Mouse (Mus musculus) cerebellum, postnatal 25 days (tissue): ENCODE measurements around the gene Eif4g3.

Experiments
- DNase-seq, 2 experiments: peaks; one replicate each; pipeline ENCODE4 v3.0.0; 2021; ENCODE audit warnings: mixed read lengths in 2 of 2

Gene Eif4g3

GRCm38 (mm10) chr4:138064882-138065592, 72.2 kb downstream of the Eif4g3 start:
- no peak for DNase-seq

- DNase-seq, result peak in 1 of 2 experiments; percentile 45
Measured at GRCm38 (mm10) chr4:138065593-138066169, 72.9 kb downstream of the Eif4g3 start.

GRCm38 (mm10) chr4:138066421-138066820, 73.6 kb downstream of the Eif4g3 start:
- no peak for DNase-seq

GRCm38 (mm10) chr4:138067858-138068257, 75.0 kb downstream of the Eif4g3 start:
- DNase-seq, result peak in 1 of 2 experiments; percentile 18

- peak; percentile 74 to 89 for DNase-seq
Measured at GRCm38 (mm10) chr4:138068598-138068997, 75.8 kb downstream of the Eif4g3 start.

- peak in 1 of 2 experiments; percentile 38 for DNase-seq
Measured at GRCm38 (mm10) chr4:138069371-138069770, 76.5 kb downstream of the Eif4g3 start.

- no peak for DNase-seq
Measured at GRCm38 (mm10) chr4:138071497-138071896, 78.7 kb downstream of the Eif4g3 start.

GRCm38 (mm10) chr4:138073086-138073485, 80.3 kb downstream of the Eif4g3 start:
- DNase-seq, result no peak

GRCm38 (mm10) chr4:138073531-138073930, 80.7 kb downstream of the Eif4g3 start:
- DNase-seq, result peak; percentile 69 to 80

- DNase-seq, result no peak
Measured at GRCm38 (mm10) chr4:138074896-138075584, 82.2 kb downstream of the Eif4g3 start.

GRCm38 (mm10) chr4:138077663-138078295, 85.0 kb downstream of the Eif4g3 start:
- no peak for DNase-seq

- DNase-seq, result no peak
Measured at GRCm38 (mm10) chr4:138079234-138079633, 86.4 kb downstream of the Eif4g3 start.

- no peak for DNase-seq
Measured at GRCm38 (mm10) chr4:138082466-138082865, 89.6 kb downstream of the Eif4g3 start.

GRCm38 (mm10) chr4:138084103-138084502, 91.3 kb downstream of the Eif4g3 start:
- no peak for DNase-seq

GRCm38 (mm10) chr4:138084851-138085573, 92.2 kb downstream of the Eif4g3 start:
- DNase-seq, result no peak

GRCm38 (mm10) chr4:138086949-138087348, 94.1 kb downstream of the Eif4g3 start:
- no peak for DNase-seq

- no peak for DNase-seq
Measured at GRCm38 (mm10) chr4:138089512-138089911, 96.7 kb downstream of the Eif4g3 start.

GRCm38 (mm10) chr4:138091562-138092194, 98.9 kb downstream of the Eif4g3 start:
- DNase-seq, result no peak

GRCm38 (mm10) chr4:138100456-138100855, 107.6 kb downstream of the Eif4g3 start:
- DNase-seq, result peak in 1 of 2 experiments; percentile 52

- no peak for DNase-seq
Measured at GRCm38 (mm10) chr4:138101795-138102194, 109.0 kb downstream of the Eif4g3 start.

- DNase-seq, result no peak
Measured at GRCm38 (mm10) chr4:138102413-138102812, 109.6 kb downstream of the Eif4g3 start.

GRCm38 (mm10) chr4:138104967-138105366, 112.1 kb downstream of the Eif4g3 start:
- DNase-seq, result no peak
